Mouse (Mus musculus) B cell, adult 2 months (primary cell): ENCODE results near the gene Tmem115.

Experiments
- DNase-seq, 2 experiments: peaks; one replicate each; pipeline ENCODE4 v3.0.0; 2022

Gene Tmem115

DNA sequence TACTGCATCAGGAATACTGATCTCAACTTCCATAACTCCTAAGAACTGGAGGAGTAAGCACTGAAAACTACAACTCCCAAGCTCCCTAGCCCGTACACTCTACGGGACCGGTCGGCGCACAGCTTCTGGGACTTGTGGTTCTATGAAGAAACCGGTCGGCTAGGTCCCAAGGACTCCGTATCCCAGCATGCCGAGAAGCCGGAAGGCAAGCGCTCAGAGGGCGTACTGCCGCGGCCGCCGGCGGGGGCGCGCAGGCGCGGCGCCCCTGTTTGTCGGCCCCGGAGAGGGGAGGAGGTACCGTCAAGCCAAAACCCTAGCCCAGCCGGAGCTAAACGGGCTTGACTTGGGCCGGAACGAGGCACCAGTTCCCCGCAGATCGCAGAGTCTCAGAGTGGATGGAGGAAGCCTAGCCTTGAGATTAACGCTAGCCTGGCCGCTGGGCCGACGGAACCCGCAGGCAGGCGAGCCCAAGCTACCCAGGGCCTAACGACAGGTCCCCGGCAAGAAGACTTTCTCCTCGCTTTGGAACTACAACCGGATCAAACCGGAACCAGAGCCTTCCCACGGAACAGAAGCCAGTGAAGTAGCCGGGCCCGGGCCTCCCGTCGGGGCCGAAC is at the start of gene Tmem115:
Tmem115 (plus strand) TSS at position 155 of the 617 bp plus-strand sequence.
- DNase-seq = peak; percentile 88 to 90

DNA sequence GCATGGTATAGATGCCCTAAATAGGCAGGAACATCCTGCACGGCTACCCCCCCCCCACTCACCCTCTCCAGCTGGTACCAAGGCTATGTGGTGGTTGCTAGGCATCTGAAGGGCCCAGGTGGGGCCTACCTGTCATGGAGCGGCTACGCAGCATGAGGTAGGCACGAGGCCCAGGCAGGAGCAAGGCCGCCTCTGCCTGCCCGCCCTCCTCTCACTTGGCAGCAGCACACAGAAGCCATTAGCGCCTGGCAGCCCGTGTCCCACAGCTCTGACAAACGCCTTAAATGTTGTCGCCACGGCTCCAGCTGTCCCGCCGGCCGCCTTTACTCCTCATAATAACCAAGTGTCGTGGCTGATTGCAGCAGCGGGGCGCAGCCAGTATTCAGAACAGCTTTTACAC is 49.4 kb upstream of the Tmem115 start:
- DNase-seq = no peak

DNA sequence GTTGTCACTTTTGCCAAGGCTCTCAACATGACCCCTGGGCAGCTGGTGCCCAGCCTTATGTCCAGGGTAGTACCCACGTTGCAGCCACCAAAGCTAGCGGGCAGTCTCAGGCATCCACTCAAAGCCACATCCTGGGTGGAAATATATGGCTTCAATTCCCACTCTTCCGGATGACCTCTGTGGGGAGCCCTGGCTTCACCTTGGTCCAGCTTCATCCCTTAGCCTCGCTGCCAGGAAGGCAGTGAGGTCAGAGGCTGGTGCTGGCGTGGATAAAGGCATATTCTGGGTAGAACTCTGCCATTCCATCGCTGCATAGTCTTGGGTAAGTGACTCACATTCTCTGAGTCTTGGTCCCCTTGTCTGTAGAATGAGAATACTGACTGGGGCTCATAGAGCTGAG is 49.0 kb upstream of the Tmem115 start:
- DNase-seq = no peak

DNA sequence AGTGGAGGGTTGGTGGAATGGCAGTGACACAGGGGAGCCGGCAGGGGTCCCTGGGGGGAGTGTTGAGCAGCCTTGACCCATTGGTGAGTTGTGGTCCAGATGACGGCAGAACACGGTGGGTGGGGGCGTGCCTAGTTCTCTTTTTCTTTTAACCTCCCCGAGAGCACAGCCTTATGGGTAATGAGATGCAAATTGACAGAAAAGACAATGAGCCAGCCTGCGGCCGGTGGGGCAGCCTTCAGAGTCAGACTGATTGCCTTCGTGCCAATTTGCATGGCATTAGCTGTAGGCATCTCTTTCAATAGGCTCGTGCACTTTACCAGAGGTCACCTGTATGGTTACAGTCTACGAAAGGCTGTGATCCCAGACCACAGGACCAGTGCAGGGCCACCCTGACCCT is 47.7 kb upstream of the Tmem115 start:
- DNase-seq = no peak

DNA sequence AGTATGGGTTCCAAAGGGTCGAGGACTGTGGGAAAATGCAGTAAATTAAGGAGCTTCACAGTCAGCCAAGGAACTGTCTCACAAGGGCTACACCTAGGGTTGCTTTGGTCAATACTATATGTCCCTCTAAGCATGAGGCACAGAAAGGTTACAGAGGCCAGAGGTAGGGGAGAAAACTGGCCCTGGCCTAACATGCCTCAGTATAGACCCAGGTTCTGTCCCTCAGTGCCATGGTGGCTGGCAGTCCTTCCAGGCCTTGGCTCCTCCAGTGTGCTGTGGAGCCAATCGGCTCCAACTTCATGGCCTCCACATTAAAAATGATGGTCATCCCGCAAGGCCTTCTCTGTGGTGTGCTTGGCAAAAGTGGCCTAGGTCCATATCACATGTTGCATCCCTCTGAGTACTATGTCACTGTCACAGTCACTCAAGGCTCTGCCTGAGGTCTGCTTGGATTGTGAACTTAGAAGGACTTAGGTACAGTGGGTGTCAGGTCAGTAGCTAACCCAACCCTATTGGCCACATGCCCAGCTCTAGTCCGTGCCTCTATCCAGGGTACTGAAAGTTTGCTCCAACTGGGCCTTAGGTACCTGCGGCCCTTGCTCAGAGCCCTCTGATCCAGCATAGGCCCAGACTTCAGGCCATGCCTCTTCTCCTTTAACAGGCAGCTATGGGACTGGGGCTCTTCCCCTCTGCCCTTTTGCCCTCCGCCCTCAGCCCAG is 47.1 kb upstream of the Tmem115 start:
- no peak for DNase-seq

DNA sequence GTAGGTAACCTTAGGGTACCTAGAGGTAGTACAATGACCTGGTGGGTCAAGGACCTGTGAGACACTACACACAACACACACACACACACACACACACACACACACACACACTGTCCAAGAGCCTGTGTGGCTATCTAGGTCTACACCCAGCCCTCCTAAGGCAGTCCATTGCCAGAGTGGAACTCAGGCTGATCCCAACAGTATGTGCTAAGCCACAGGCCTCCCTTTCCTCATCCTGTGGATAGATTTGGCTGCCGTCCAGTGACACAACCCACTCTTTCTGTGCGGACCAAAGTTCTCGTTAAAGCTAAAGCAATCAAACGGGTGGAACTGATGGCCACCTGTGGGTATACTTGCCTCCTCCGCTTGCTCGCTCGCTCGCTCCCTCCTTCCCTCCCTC is 43.6 kb upstream of the Tmem115 start:
- no peak for DNase-seq

DNA sequence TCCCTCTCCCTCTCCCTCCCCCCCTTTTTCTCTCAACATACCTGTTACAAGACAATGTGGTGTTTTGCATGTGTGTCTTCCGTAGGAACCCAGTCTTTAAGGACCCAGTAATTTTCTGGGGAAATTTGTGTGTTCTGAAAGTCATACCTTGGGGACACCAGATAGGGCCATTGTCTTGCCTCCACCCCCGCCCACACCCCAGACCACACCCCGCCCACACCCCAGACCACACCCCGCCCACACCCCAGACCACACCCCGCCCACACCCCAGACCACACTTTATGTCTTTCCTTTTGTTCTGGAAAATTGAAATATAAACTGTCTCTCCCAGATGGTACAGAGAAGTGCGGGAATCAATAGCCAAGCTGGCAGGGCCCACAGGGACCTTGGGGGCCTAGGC is 43.1 kb upstream of the Tmem115 start:
- DNase-seq = no peak

DNA sequence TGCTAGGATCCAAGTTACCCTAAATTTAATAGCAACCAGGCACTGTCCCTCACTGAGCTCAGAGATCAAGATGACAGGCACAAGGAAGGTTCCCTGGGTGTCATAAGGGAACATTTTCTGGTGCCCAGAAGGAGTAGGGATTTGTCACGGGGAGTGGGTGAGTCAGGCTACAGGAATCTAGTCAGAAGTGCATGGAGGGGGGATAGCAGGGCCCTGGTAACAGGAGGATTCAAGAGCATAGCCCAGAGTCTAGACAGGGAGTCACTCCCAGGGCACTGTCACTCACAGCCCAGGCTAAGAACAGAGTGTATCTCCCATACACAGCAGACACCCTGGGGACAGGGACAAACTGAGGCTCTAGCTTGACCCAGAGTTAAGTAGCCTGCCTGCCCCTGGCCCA is 40.2 kb upstream of the Tmem115 start:
- DNase-seq = no peak

DNA sequence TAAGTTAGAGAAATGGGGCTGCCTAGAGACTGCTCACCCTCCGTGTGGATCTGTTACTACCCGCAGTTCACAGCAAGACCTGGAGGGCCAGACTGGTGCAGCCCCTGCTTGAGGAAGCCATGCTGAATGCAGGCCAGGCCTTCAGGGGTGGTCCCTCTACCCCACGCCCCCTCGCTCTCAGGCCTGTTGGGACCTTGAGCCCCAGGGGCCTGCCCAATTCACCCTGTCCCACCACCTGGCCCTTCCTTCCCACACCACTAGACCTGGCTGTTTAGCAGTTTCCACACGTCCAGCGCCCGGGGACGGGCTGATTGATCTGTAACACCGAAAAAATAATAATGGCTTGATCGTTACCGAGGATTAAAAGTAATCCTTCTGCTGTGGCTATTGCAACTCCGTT is 39.5 kb upstream of the Tmem115 start:
- no peak for DNase-seq

DNA sequence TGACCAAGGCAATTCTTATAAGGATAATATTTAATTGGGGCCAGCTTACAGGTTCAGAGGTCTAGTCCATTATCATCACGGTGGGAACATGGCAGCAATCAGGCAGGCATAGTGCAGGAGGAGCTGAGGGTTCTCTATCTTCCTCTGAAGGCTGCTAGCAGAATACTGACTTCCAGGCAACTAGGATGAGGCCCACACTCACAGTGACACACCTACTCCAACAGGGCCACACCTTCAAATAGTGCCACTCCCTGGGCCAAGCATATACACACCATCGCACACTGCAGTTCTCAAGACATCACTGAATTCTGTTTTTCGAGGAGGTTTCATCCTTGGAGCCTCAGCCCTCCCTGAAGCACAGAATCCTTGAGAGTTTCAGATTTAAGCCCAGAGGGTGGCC is 37.4 kb upstream of the Tmem115 start:
- DNase-seq = no peak

DNA sequence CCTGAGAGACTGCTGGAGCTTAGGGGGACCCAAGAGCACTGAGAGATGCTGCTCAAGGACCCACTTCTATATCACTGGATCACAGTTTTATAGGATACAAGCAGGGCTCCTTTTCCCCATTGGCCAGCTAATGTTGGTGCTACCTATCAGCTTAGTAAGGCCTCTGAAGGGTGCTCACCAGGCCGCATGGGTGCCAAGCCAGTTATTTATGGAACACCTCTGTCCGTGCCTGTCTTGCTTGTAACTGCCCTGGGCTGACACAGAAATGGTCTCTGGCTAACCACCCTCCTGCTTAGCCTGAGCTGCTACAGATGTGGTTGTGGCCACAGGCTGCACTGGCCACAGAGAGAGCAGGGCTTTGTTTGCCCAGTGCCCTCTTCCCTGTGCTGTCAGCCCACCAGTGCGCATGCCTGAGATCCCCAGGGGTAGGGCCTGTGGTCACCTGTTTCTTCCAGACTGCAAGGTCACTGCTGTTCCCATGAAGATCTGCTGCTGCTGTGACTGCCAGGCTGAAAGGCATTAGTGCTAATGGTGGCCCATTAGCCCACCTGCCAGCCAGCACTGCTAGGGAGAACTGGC is 32.9 kb upstream of the Tmem115 start:
- DNase-seq = no peak

DNA sequence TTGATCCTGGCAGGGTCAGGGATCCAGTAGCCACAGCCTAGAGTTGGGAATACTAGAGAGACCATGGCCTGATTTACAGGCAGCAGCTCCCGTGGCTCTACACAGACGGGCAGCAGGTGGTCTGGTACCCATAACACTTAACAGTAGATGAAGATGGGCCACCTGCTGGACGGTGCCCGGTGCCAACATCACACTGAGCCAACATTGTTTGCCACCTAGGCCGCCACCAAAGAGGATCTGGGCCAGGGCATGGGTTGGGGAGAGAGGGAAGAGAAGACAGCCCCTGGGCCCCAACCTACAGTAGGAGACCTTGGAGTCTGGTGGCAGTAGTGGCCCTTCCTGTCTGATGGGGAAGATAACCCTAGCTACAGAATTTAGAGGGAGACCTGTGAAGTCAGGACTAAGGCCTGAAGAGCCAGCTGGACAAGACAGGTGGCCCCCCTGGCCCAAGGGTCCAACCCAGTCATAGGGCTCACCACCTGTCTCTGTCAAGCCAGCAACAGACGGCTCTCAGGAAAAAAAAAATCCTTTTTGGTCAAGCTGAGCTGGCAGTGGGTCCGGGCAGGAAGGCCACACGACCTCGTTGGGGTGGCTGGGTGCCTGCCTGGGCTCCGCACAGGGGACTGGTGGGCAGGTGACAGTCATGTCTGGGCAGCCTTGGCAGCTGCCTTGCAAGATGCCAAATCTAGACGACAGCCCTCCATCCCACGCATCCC is 31.5 kb upstream of the Tmem115 start:
- DNase-seq = no peak

DNA sequence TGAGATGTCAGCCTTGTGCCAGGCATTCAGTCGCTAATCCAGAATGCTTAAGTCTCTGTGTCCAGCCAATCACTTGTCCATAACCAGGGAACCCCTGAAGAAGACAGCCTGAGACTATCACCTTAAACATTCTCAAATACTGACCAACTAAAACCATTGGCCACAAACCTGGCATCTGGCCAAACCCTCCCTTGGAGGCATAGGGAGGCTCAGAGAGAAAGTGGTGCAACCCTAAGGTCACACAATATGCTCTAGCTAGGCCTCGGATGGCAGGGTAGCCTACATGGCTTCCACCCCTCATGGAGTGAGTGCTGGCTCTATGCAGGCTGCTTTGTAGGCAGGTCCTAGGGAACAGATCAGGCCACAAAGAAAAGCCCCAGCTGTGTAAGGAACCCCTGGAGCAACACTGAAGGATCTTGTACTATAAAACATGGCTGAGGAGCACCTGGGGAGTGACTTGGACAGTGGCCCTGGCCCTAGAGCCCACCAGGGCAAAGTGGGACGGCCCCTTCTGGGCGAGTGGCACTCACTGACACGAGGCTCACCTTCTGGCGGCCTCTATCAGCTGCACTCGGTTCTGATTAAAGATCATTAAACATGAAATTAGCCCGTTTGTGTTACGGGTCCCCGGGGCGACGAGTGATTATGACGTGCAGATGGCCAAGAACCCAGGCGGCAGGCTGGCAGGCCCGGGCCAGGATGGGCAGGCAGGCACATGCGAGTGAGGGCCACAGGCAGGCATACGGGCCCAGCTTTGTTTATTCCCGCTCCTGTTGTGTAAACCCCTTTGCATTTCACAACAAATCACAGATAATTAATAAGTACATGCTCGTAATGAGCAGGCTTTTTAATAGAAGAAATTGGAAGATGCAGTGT is 28.8 kb upstream of the Tmem115 start:
- DNase-seq = no peak

DNA sequence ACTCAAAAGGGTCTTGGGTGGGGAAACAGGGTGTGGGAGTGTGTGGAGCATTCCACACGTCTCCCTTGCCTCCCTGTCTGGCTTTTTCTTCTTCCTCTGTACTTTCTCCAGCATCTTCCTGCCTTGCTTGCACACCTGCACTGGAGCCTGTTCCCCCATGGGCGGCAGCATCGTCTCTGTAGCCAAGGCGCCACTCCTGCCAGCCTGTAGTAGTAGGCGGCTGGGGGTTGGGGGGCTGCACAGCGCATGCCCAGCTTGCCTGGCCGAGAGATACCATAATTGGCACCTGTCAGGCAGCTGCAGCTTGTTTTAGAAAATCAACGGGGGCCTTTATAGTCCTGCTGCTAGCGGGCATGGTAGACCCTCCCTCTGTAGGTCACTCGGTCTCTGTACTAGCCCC is 25.5 kb upstream of the Tmem115 start:
- DNase-seq = no peak

DNA sequence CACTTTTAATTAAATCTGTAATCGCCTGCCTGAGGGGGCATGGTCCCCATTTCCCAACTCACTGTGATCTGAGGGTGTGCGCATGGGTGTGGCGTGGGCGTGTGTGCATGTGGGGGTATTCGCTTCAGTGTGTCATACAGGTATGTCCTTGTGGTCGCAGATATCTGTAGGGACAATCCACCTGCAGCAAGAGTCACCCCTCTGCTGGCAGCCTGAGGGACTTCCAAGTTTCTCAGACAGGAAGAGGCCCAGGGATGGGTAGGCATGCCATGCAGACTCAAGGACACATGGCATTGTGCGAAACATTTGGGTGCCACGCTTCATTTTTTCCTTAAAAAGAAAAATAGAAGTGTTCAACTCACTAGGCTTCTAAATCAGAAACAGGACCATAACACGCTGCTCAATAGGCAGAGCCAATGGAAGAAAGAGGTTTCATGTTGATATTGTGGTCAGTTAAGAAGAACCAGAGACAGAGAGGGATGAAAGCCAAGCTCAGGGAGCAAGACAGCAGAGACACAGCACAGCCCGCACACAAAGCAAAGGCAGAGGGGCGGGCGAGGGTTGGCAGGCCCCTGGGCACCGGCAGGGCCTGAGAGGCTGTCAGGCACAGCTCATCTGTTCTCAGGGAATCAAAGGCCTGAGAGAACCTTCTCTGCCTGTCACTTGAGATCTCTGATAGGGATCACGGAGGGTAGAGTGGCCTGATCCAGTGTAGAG is 23.2 kb upstream of the Tmem115 start:
- DNase-seq = no peak

DNA sequence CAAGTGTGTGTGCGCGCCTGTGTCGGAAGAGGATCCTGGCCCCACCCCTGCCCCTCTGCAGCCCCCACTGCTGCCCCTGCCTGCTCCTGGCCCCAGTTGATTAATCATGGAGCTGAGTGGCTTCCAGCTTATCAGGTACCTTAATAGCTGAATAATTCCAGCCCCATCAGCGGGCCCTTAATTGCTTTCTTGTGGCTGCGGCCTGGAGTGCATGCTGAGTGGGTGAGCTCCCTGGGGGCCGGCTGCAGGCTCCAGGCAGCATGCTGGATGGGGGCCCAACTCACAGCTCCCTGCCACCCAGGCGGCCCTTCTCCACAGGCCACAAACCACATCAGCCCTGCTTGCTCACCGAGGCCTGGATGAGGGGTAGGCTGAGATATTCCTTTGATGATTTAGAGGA is 22.3 kb upstream of the Tmem115 start:
- DNase-seq = no peak

DNA sequence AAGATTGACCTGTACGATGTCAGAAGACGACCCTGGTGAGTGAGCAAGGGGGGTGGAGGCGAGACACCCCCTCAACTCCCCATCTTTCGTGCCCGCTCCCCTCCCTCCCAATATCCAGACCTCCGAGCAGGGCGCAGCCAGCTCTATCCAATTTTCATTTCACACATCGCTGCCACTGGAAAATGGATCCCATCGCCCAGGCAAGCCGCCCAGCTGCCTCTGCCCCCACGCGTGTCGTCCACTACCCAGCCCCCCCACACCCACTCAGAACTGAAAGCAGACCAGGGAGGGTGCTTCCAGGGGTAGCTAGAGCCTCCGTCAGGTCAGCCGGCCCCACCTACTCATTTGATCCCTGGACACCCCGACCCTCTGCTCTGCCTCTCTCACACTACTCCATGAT is 21.4 kb upstream of the Tmem115 start:
- no peak for DNase-seq

DNA sequence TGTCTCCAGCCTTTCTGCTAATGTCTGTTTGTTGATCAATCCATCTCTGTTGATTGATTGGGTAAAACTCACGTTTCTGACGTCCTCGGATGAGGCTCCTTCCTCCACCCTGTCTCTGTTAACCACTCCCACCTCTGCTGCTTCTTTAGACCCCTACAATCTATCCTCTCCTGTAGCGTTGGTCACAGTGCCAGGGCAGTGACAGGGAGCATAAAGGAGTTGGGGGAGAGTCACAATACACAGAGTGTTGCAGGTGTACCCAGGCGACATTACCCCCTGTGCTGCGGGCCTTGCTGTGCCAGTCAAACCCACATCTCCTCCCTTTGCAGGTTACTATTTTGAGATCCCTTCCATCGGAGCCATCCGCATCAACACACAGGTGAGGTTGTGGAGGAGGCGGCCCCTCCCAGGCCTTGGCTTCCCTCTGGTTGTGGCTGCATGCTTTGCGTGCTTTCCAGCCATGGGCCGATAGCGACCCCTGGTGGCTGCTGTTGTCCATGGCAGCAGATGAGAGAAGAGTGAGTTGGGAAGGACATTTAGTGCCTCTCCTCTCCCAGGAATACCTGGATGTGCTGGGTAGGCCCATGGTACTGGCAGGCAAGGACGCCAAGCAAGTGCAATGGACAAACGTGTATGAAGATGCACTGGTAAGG is 19.3 kb upstream of the Tmem115 start:
- DNase-seq = peak; percentile 86 to 87

DNA sequence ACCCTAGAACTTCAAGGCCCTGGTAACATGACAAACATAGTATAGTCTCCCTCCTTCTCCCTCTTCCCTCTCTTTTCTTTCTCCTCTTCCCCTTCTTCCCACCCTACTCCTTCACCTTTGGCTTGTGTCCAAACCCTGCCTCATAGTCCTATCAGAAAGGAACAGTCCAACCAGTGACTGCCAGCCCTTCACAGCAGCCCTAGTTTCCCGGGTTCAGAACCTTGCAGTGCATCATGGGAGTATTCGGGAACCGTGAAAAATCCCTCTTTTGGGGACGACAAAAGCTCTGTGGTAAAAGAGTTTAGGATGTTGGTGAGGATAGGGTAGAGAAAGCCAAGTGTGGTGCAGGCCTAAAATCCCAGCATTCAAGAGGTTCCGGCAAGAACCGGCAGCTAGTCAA is 13.4 kb upstream of the Tmem115 start:
- DNase-seq = no peak

DNA sequence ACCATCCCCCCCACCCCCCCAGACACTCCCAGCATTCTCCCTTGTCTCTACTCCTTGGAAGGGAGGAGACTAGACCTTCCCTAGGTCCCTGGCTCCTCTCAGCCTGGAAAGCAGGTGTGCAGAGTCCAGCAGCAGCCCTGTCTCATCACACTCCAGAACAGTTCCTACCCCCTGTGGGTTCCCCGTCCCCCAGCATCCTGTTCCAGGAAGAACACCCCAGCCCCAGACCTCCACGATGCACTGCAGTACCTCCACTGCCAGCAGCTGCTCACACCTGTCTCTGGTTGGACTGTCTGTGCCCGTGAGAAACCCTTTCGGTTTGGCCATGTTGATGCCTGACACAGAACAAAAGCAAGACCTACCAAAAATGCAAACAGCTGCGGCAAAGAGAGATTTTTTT is 12.6 kb upstream of the Tmem115 start:
- no peak for DNase-seq

DNA sequence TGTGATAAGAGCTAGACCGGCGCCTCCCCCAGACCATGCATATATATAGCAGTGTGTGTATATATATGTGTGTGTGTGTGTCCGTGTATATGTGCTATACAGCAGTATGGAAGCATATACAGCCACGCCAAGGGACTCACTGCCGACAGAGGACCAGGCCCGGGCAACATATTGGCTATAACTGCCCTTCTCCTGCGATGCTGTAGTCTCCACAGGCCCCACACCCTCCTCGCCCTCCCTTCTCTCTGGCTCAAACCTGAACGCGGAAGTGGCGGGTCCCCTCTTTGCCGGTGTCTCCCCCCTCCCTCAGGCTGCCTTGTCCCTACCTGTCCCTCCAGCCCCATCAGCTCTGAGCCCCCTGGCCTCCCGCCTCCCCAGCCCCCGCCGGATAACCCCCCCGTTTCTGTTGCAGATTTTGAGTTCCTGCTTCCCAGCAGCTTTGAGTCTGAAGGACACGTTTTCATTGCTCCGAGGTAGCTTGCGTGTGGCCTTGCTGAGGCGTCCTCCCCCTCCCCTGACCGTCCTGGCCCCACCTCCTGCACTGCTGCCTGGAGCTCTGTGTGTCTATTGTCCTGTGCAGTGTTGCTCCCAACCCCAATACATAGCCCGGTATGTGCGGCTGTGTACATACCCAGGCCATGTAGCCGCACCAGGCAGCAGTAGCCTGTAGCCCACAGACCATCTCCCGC is 11.9 kb upstream of the Tmem115 start:
- DNase-seq = peak; percentile 36 to 44
